Mouse (Mus musculus) gastrocnemius, postnatal 4 days (tissue): ENCODE data around the gene Macrod1. TPM values are rescaled to one million over a fixed set of nuclear protein-coding genes. Genes with fewer than 3 reads are reported as not detected.

Experiments used
- DNase-seq, 2 experiments: peaks; one replicate each; pipeline ENCODE4 v3.0.0; 2021 to 2022; ENCODE audit warnings: low spot score in 2 of 2, mixed read lengths in 2 of 2
- total RNA-seq, 2 experiments: library from RNA; stranded (reverse); gene quantifications; 2 replicates each; pipeline ENCODE4 v1.2.3; 2021

Gene Macrod1
- total RNA-seq, 2 experiments from 2014 or later = 233 to 237 TPM

- no peak for DNase-seq
Measured at GRCm38 (mm10) chr19:7190986-7191385, 134.4 kb downstream of the Macrod1 start.

- no peak for DNase-seq
Measured at GRCm38 (mm10) chr19:7191639-7192038, 135.0 kb downstream of the Macrod1 start.

- DNase-seq = no peak
Measured at GRCm38 (mm10) chr19:7192561-7192967, 136.0 kb downstream of the Macrod1 start.

- peak; percentile 67 to 72 for DNase-seq
Measured at GRCm38 (mm10) chr19:7195900-7196728, 139.5 kb downstream of the Macrod1 start.

GRCm38 (mm10) chr19:7196741-7197270 lies 140.2 kb downstream of the Macrod1 start:
- no peak for DNase-seq

GRCm38 (mm10) chr19:7197445-7197844 lies 140.8 kb downstream of the Macrod1 start:
- no peak for DNase-seq

- DNase-seq = no peak
Measured at GRCm38 (mm10) chr19:7199089-7199488, 142.5 kb downstream of the Macrod1 start.

GRCm38 (mm10) chr19:7200427-7200826 lies 143.8 kb downstream of the Macrod1 start:
- DNase-seq = no peak

GRCm38 (mm10) chr19:7204898-7205297 lies 148.3 kb downstream of the Macrod1 start:
- DNase-seq = no peak

GRCm38 (mm10) chr19:7205326-7205725 lies 148.7 kb downstream of the Macrod1 start:
- no peak for DNase-seq

- peak; percentile 87 to 93 for DNase-seq
Measured at GRCm38 (mm10) chr19:7205753-7206736, 149.4 kb downstream of the Macrod1 start, which contains the start of gene Otub1. Gene Otub1, minus strand, starts transcription at chr19:7206316.

- DNase-seq = no peak
Measured at GRCm38 (mm10) chr19:7209907-7210646, 153.5 kb downstream of the Macrod1 start.

- DNase-seq = no peak
Measured at GRCm38 (mm10) chr19:7212216-7212615, 155.6 kb downstream of the Macrod1 start.

- no peak for DNase-seq
Measured at GRCm38 (mm10) chr19:7213010-7213409, 156.4 kb downstream of the Macrod1 start.

- DNase-seq = no peak
Measured at GRCm38 (mm10) chr19:7214484-7214883, 157.9 kb downstream of the Macrod1 start.

- DNase-seq = peak; percentile 80 to 94
Measured at GRCm38 (mm10) chr19:7217162-7217925, 160.7 kb downstream of the Macrod1 start, which contains the start of gene Cox8a. Gene Cox8a, minus strand, starts transcription at chr19:7217616.

- DNase-seq = no peak
Measured at GRCm38 (mm10) chr19:7217926-7218267, 161.3 kb downstream of the Macrod1 start.

GRCm38 (mm10) chr19:7218753-7219152 lies 162.1 kb downstream of the Macrod1 start:
- DNase-seq = no peak

GRCm38 (mm10) chr19:7222196-7222595 lies 165.6 kb downstream of the Macrod1 start:
- no peak for DNase-seq

GRCm38 (mm10) chr19:7223488-7223887 lies 166.9 kb downstream of the Macrod1 start:
- no peak for DNase-seq
